Mouse (Mus musculus): Measurements from ENCODE around the gene Ces1e. TPM values are rescaled to one million over a fixed set of nuclear protein-coding genes. Genes with fewer than 3 reads are reported as not detected.
A peak's percentile ranks its signal among the peaks of the same experiment; 100 is the strongest.
"Not testable (repeated sequence)": the region's sequence is repeated elsewhere in the genome, so short reads cannot be mapped to it uniquely, and the experiment has no call there.

The Ces1e gene
- total RNA-seq (2021): not detected
- long read RNA-seq, experiment 1: 0 reads
- long read RNA-seq, experiment 2: 0 reads

DNA sequence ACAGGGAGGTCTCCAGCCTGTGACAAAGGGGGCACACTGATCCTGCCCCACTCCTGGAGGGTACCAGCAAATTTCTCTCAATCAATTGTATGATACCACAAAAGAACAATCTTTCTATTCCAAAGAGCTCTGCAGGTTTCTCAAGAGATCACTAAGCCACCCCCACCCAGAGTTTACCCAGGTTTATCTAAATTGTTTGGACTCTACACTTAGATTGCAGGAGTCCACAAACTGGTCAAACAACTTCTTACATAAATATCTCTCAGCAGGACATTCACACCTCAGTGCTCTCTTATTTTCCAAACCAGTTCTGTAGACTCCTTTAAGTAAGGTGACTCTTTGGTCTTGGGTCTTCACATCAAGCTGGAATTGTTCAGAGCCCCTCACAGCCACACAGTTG is at the start of gene Ces1e:
Ces1e (minus strand) TSS at position 174 of the 400 bp plus-strand sequence.
- no peak for DNase-seq (ENCODE audit: low spot score in 2 of 2)

- DNase-seq (ENCODE audit: low spot score in 2 of 2): no peak
Measured at GRCm38 (mm10) chr8:93278176-93278805, 48.9 kb upstream of the Ces1e start.

- no peak for DNase-seq (ENCODE audit: low spot score in 2 of 2)
Measured at GRCm38 (mm10) chr8:93274609-93275008, 45.2 kb upstream of the Ces1e start.

DNA sequence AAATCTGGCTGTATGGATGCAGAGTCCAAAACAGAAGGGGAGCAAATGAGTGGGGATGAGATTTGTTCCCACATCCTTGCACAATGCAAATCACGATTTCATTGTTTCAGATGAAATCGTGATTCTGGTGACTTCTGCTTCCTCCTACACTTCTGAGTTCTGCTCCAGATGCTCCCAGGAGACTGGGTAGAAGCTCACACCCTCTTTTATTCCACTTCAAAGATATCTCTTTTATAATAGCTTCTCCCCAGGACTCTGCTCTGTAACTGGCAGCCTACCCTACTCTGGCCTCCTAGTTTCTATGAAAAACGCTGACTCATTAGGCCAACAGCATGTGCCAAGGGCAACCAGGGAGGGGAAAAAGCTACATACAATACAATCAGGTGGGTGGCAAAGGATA is 43.9 kb upstream of the Ces1e start:
- peak; percentile 2 to 4 for DNase-seq (ENCODE audit: low spot score in 2 of 2)

GRCm38 (mm10) chr8:93272686-93273085 is 43.3 kb upstream of the Ces1e start:
- DNase-seq (ENCODE audit: low spot score in 2 of 2): no peak

DNA sequence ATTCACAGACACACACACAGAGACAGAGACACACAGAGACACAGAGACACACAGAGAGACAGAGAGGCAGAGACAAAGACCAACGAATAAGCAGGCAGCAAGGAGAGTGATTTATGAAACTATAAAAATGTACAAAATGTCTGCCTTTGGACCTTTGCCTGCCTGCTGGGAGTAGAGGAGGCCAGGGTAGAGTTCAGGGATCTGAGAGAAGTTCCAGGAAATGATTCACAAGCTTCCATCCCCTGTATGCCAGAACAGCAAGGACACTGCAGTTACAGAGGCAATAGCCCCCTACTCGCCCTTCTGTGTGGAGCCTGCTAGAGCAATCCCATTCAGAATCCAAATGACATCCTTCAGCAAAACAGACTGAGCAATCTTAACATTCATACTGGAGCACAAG is 32.0 kb upstream of the Ces1e start:
- no peak for DNase-seq (ENCODE audit: low spot score in 2 of 2)

GRCm38 (mm10) chr8:93252400-93252925 is 23.0 kb upstream of the Ces1e start:
- DNase-seq (ENCODE audit: low spot score in 2 of 2): no peak

- DNase-seq (ENCODE audit: low spot score in 2 of 2): no peak
Measured at GRCm38 (mm10) chr8:93246057-93246456, 16.6 kb upstream of the Ces1e start.

GRCm38 (mm10) chr8:93239884-93240283 is 10.5 kb upstream of the Ces1e start:
- peak in 1 of 2 experiments; percentile 4 for DNase-seq (ENCODE audit: low spot score in 2 of 2)

DNA sequence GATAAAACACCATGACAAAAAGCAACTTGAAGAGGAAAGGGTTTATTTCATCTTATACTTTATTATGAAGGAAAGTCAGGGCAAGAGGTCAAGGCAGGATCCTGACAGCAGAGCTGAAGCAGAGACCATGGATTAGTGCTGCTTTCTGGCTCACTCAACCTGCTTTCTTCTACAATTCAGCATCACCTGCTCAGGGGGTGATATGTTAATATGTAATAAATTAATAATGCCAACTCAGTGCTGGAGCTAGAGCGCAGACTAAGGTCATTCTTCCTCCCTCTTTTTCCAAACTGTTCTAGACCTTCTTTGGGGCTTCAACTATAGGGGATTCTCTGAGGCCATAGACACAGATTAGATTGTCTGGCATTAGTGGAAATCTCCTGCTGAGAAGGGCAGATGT is 6.3 kb upstream of the Ces1e start:
- no peak for DNase-seq (ENCODE audit: low spot score in 2 of 2)

- DNase-seq (ENCODE audit: low spot score in 2 of 2): no peak
Measured at GRCm38 (mm10) chr8:93234706-93235105, 5.3 kb upstream of the Ces1e start.

- no peak for DNase-seq (ENCODE audit: low spot score in 2 of 2)
Measured at GRCm38 (mm10) chr8:93234068-93234467, 4.6 kb upstream of the Ces1e start.

DNA sequence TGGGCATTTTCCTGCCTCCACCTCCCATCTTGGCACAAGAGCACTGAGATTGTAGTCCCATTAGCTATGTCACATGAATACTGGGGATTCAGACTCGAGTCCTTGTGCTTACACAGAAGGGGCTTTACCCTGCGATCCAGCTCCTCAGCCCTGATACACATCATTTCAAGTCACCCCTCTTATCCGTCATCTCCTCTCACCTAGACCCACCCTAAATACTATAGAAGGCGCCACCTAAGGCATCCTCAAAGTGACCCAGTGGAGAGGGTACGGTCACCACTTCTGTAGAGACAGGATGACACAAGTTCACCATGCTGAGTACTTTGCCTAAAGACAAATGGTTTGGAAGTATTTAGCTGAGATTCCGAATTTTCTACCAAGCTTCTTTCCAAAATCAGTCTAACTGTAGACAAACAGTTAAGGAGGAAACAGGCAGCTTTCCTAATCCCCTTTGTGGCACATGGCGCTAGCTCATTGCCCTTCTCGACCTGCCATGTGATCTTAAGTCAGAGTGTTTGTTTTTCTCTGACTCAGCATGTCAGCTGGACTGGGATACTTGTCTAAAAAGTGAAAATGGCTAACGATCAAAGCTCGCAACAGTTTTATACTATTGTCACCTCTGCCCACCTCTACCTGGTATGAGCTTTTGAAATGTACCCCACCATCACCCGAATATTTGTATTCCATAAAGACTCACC is 597 bp downstream of the Ces1e start:
- DNase-seq (ENCODE audit: low spot score in 2 of 2): no peak

- not testable (repeated sequence) for DNase-seq (ENCODE audit: low spot score in 2 of 2)
Measured at GRCm38 (mm10) chr8:93226471-93226870, 2.9 kb downstream of the Ces1e start.

GRCm38 (mm10) chr8:93221896-93222295 is 7.5 kb downstream of the Ces1e start:
- DNase-seq (ENCODE audit: low spot score in 2 of 2): no peak

GRCm38 (mm10) chr8:93217867-93218266 is 11.6 kb downstream of the Ces1e start:
- peak in 1 of 2 experiments; percentile 8 for DNase-seq (ENCODE audit: low spot score in 2 of 2)

DNA sequence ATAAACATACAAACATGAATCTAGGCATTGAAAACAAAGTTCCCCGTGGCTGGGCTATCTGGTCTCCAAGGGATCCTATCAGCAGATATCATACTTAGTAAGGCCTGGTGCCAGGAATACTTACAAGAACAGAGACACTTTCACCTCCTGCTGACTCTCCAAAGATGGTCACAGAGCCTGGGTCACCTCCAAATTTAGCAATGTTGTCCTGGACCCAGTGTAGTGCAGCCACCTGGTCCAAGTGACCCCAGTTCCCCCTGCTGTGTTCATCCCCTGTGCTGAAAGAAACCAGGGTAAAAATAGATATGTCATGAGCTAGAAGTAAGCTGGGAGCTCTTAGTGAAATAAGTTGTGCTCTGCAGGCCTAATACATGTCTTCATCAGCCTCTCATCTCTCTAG is 12.0 kb downstream of the Ces1e start:
- no peak for DNase-seq (ENCODE audit: low spot score in 2 of 2)

GRCm38 (mm10) chr8:93211091-93211490 is 18.3 kb downstream of the Ces1e start:
- no peak for DNase-seq (ENCODE audit: low spot score in 2 of 2)

DNA sequence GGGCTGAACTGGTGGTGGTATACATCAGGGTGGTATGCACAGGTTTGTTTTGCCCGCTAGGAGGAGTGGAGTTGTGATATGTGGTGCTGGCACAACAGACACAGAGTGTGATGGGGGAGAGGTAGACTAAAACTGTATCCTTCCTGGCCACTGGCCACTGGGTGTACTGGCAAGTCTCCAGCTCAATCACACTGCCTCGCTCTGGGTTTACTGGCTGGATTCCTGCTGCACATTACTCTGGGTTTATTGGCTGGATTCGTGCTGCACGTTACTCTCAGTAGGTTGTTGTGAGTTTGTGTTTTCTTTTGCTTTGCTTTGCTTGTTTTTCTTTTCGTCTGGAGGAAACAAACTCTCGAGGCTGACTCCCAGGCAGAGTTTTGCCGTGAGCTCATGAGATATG is 30.3 kb downstream of the Ces1e start:
- not testable (repeated sequence) for DNase-seq (ENCODE audit: low spot score in 2 of 2)

DNA sequence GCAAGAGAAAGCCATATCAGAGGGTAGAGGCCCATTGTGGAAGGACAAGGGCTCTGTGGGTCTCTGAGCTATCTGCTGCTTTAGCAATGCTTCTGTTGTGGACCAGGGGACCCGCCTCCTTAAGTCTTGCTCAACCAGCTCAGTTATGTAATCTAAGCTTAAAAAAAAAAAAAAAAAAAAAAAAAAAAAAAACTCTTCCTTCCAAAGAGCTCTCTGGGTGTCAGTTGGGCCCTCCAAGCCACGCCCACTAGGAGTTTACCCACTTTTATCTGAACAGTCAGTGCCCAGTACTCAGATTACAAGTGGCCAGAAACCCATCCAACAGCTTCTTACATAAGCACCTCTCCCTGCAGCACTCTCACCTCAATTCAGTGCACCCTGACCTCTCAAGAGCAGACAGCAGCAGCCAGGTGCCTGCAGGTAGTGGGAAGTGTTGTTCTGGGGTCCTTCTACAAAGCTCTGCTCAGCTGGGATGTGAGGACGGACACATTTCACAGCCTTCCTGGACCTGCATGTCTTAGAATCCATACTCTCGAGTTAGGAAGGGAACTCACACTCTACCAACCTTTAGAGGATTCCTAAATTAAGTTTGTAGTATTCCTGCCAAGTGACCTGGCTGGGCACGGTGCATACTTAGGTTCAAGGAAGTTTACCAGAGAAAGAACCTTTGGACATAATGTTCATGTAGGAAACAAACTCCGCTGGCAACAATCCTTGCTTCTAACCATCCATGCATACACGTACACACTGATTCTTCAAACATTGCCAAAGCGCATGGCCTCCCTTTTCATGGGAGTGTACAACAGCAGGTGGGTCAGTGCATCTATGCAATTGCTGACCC is 31.5 kb downstream of the Ces1e start, which contains the start of gene Ces1d:
Ces1d (minus strand) TSS at position 154 of the 841 bp plus-strand sequence.
- DNase-seq (ENCODE audit: low spot score in 2 of 2): no peak

DNA sequence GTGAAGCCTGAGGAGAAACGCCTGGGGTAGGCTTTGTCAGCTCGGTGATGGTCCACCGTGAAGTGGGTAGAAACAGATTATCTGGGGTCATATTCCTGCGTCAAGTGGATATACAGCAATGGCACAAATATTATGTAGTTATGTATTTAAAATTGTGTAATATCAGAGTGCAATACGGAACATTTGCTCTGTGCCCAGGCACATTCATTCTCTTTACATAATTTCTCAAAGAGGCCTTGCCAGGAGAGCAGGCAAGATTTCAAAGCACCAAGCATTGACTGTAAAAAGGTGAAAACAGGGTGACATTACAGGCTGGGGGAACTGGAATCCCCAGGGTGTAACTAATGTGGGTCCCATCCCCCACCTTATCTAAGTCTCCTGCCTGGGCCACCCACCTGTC is 33.0 kb downstream of the Ces1e start:
- DNase-seq (ENCODE audit: low spot score in 2 of 2): no peak

Measured in layer of hippocampus, postnatal 14 days (tissue).